Mouse (Mus musculus): ENCODE data around the gene Fbxo10.
A peak's percentile ranks its signal among the peaks of the same experiment; 100 is the strongest.
"Not testable (repeated sequence)": the region's sequence is repeated elsewhere in the genome, so short reads cannot be mapped to it uniquely, and the experiment has no call there.

Gene Fbxo10

GRCm38 (mm10) chr4:45047956-45048355 is 36.4 kb downstream of the Fbxo10 start:
- no peak for DNase-seq (ENCODE audit: low read depth, low spot score)

- DNase-seq (ENCODE audit: low read depth, low spot score): no peak
Measured at GRCm38 (mm10) chr4:45047286-45047887, 37.0 kb downstream of the Fbxo10 start.

- DNase-seq (ENCODE audit: low read depth, low spot score): no peak
Measured at GRCm38 (mm10) chr4:45046679-45047078, 37.7 kb downstream of the Fbxo10 start.

- DNase-seq (ENCODE audit: low read depth, low spot score): no peak
Measured at GRCm38 (mm10) chr4:45040795-45041194, 43.6 kb downstream of the Fbxo10 start.

GRCm38 (mm10) chr4:45039546-45039945 is 44.9 kb downstream of the Fbxo10 start:
- not testable (repeated sequence) for DNase-seq (ENCODE audit: low read depth, low spot score)

- not testable (repeated sequence) for DNase-seq (ENCODE audit: low read depth, low spot score)
Measured at GRCm38 (mm10) chr4:45038879-45039278, 45.5 kb downstream of the Fbxo10 start.

- DNase-seq (ENCODE audit: low read depth, low spot score): no peak
Measured at GRCm38 (mm10) chr4:45037455-45038410, 46.7 kb downstream of the Fbxo10 start.

- no peak for DNase-seq (ENCODE audit: low read depth, low spot score)
Measured at GRCm38 (mm10) chr4:45036571-45036970, 47.8 kb downstream of the Fbxo10 start.

GRCm38 (mm10) chr4:45036048-45036447 is 48.4 kb downstream of the Fbxo10 start:
- DNase-seq (ENCODE audit: low read depth, low spot score): no peak

GRCm38 (mm10) chr4:45034693-45035628 is 49.4 kb downstream of the Fbxo10 start:
- no peak for DNase-seq (ENCODE audit: low read depth, low spot score)

GRCm38 (mm10) chr4:45032586-45032985 is 51.8 kb downstream of the Fbxo10 start:
- no peak for DNase-seq (ENCODE audit: low read depth, low spot score)

GRCm38 (mm10) chr4:45026459-45026858 is 57.9 kb downstream of the Fbxo10 start:
- DNase-seq (ENCODE audit: low read depth, low spot score): no peak

GRCm38 (mm10) chr4:45019009-45019408 is 65.4 kb downstream of the Fbxo10 start:
- DNase-seq (ENCODE audit: low read depth, low spot score): no peak

- DNase-seq (ENCODE audit: low read depth, low spot score): peak; percentile 77
Measured at GRCm38 (mm10) chr4:45018452-45018980, 65.9 kb downstream of the Fbxo10 start, which contains the start of gene Polr1e. TSS of gene Polr1e (plus strand) at chr4:45018583.

- DNase-seq (ENCODE audit: low read depth, low spot score): peak; percentile 31
Measured at GRCm38 (mm10) chr4:45015615-45016014, 68.8 kb downstream of the Fbxo10 start.

GRCm38 (mm10) chr4:45013537-45013936 is 70.9 kb downstream of the Fbxo10 start:
- no peak for DNase-seq (ENCODE audit: low read depth, low spot score)

GRCm38 (mm10) chr4:45013031-45013431 is 71.4 kb downstream of the Fbxo10 start:
- peak; percentile 13 for DNase-seq (ENCODE audit: low read depth, low spot score)

GRCm38 (mm10) chr4:45012105-45012975 is 72.1 kb downstream of the Fbxo10 start, which contains the start of gene Zbtb5:
TSS of gene Zbtb5 (minus strand) at chr4:45012412.
- peak; percentile 100 for DNase-seq (ENCODE audit: low read depth, low spot score)

- peak; percentile 49 for DNase-seq (ENCODE audit: low read depth, low spot score)
Measured at GRCm38 (mm10) chr4:45011581-45012104, 72.8 kb downstream of the Fbxo10 start.
